ENCODE assay signal across 28 mouse cellular contexts in genomic region chr12:41275361-41275760, GRCm38 (mm10).
DNase-seq lines count a peak whose midpoint lies in the region; ATAC-seq and TF ChIP-seq lines count a peak whose summit lies in the region.
"Had no signal": no experiment of that assay in that cellular context is flagged by ENCODE, and none has a peak within 500 bp of the region (broad histone marks: within the 10 kb centered on the region; RNA-seq: fewer than 3 reads in every experiment).

No protein-coding gene starts in this region.

- H3K4me1 ChIP-seq in heart, embryonic 15.5 days (replicated peaks): peaks cover 10% of the 10 kb centered on the region; the same call in 1 of the 2 replicates
- no peaks in the 10 kb centered on the region for H3K4me1 ChIP-seq in heart, embryonic 11.5 days (ENCODE audit: control insufficient read depth, insufficient read depth, low read length)
- H3K4me1 ChIP-seq in limb, embryonic 14.5 days (ENCODE audit: control insufficient read depth, insufficient read depth, low read length): no peaks in the 10 kb centered on the region
- H3K4me1 ChIP-seq in limb, embryonic 10.5 days: no peaks in the 10 kb centered on the region
- no peaks in the 10 kb centered on the region for H3K4me1 ChIP-seq in midbrain, embryonic 14.5 days (ENCODE audit: control insufficient read depth, insufficient read depth, low read length)
- H3K4me1 ChIP-seq in midbrain, embryonic 16.5 days (ENCODE audit: control insufficient read depth, insufficient read depth, low read length): no peaks in the 10 kb centered on the region
- H3K4me1 ChIP-seq in intestine, embryonic 16.5 days (ENCODE audit: control insufficient read depth, insufficient read depth, low read length): no peaks in the 10 kb centered on the region
- H3K4me1 ChIP-seq: forebrain, embryonic 13.5 days; hindbrain, embryonic 15.5 days; limb, embryonic 12.5 days; midbrain, embryonic 12.5 days; neural tube, embryonic 15.5 days; stomach, embryonic 15.5 days had no signal

- H3K9ac ChIP-seq in heart, embryonic 15.5 days: no peak overlapping the region
- H3K9ac ChIP-seq in heart, embryonic 11.5 days (ENCODE audit: low read depth, low read length): no peak overlapping the region
- H3K9ac ChIP-seq in limb, embryonic 14.5 days (ENCODE audit: low read depth, low read length, severe bottlenecking): no peak overlapping the region
- no peak overlapping the region for H3K9ac ChIP-seq in midbrain, embryonic 14.5 days (replicated peaks; ENCODE audit: low read length)
- H3K9ac ChIP-seq in midbrain, embryonic 16.5 days (ENCODE audit: low read depth, low read length): no peak overlapping the region
- no peak overlapping the region for H3K9ac ChIP-seq in intestine, embryonic 16.5 days (ENCODE audit: low read depth, low read length)
- H3K9ac ChIP-seq: forebrain, embryonic 13.5 days; hindbrain, embryonic 15.5 days; limb, embryonic 12.5 days; midbrain, embryonic 12.5 days; neural tube, embryonic 15.5 days; stomach, embryonic 15.5 days had no signal

- peak overlapping the region; percentile 38; the same call in 1 of the 2 replicates for H3K27ac ChIP-seq in heart, embryonic 15.5 days
- H3K27ac ChIP-seq in heart, embryonic 11.5 days (ENCODE audit: low read depth, low read length): no peak overlapping the region
- no peak overlapping the region for H3K27ac ChIP-seq in limb, embryonic 14.5 days (replicated peaks; ENCODE audit: low read depth, low read length)
- no peak overlapping the region for H3K27ac ChIP-seq in limb, embryonic 10.5 days
- H3K27ac ChIP-seq in midbrain, embryonic 14.5 days (replicated peaks; ENCODE audit: low read depth, low read length): no peak overlapping the region
- H3K27ac ChIP-seq in midbrain, embryonic 16.5 days (ENCODE audit: low read length): no peak overlapping the region
- no peak overlapping the region for H3K27ac ChIP-seq in intestine, embryonic 16.5 days (ENCODE audit: low read length)
- H3K27ac ChIP-seq: forebrain, embryonic 13.5 days; gastrocnemius, adult 2 months; hindbrain, embryonic 15.5 days; limb, embryonic 12.5 days; midbrain, embryonic 12.5 days; neural tube, embryonic 15.5 days; stomach, embryonic 15.5 days had no signal

- DNase-seq in limb, embryonic 14.5 days (ENCODE audit: low spot score): peak; percentile 54
- DNase-seq in limb, embryonic 10.5 days (ENCODE audit: low spot score): no peak
- DNase-seq in midbrain, embryonic 14.5 days: peak; percentile 15
- DNase-seq: adrenal gland, postnatal 25 days; cerebellum, adult 2 months; gastrocnemius, adult 2 months; gastrocnemius, postnatal 36 days; heart, adult 18-20 months; heart, postnatal 36 days; kidney, adult 18-20 months; kidney, postnatal 4 days; layer of hippocampus, adult 9-11 months; retina, postnatal 1 day; right cerebral cortex, postnatal 14 days; thymus, postnatal 14 days had no signal

- H3K9me3 ChIP-seq in heart, embryonic 15.5 days (replicated peaks): no peaks in the 10 kb centered on the region
- H3K9me3 ChIP-seq in heart, embryonic 11.5 days (replicated peaks; ENCODE audit: control insufficient read depth, low read length): no peaks in the 10 kb centered on the region
- H3K9me3 ChIP-seq in limb, embryonic 14.5 days (ENCODE audit: control insufficient read depth, low read length): no peaks in the 10 kb centered on the region
- H3K9me3 ChIP-seq in limb, embryonic 10.5 days (replicated peaks): no peaks in the 10 kb centered on the region
- no peaks in the 10 kb centered on the region for H3K9me3 ChIP-seq in midbrain, embryonic 14.5 days (ENCODE audit: control insufficient read depth, low read length)
- no peaks in the 10 kb centered on the region for H3K9me3 ChIP-seq in midbrain, embryonic 16.5 days (replicated peaks; ENCODE audit: control insufficient read depth, low read length, poor library complexity, severe bottlenecking)
- H3K9me3 ChIP-seq in intestine, embryonic 16.5 days (ENCODE audit: control insufficient read depth, low read length): no peaks in the 10 kb centered on the region
- H3K9me3 ChIP-seq: forebrain, embryonic 13.5 days; hindbrain, embryonic 15.5 days; midbrain, embryonic 12.5 days; neural tube, embryonic 15.5 days; stomach, embryonic 15.5 days had no signal

- WGBS in heart, embryonic 15.5 days: 8% methylated on average over 3 of the region's 3 CpGs
- 33% methylated on average over 3 of the region's 3 CpGs for WGBS in heart, embryonic 11.5 days (ENCODE audit: insufficient replicate concordance)
- 41% methylated on average over 3 of the region's 3 CpGs for WGBS in limb, embryonic 14.5 days
- WGBS in limb, embryonic 10.5 days: 90% methylated on average over 3 of the region's 3 CpGs
- WGBS in midbrain, embryonic 14.5 days: 53% methylated on average over 3 of the region's 3 CpGs
- 55% methylated on average over 3 of the region's 3 CpGs for WGBS in midbrain, embryonic 16.5 days
- WGBS in intestine, embryonic 16.5 days: 38% methylated on average over 3 of the region's 3 CpGs

- no peaks in the 10 kb centered on the region for H3K36me3 ChIP-seq in heart, embryonic 15.5 days
- no peaks in the 10 kb centered on the region for H3K36me3 ChIP-seq in heart, embryonic 11.5 days (ENCODE audit: control insufficient read depth, insufficient read depth, low read length)
- H3K36me3 ChIP-seq in limb, embryonic 14.5 days (ENCODE audit: control insufficient read depth, insufficient read depth, low read length): no peaks in the 10 kb centered on the region
- no peaks in the 10 kb centered on the region for H3K36me3 ChIP-seq in limb, embryonic 10.5 days
- no peaks in the 10 kb centered on the region for H3K36me3 ChIP-seq in midbrain, embryonic 14.5 days (ENCODE audit: control insufficient read depth, insufficient read depth, low read length)
- no peaks in the 10 kb centered on the region for H3K36me3 ChIP-seq in midbrain, embryonic 16.5 days (ENCODE audit: control insufficient read depth, insufficient read depth, low read length)
- H3K36me3 ChIP-seq in intestine, embryonic 16.5 days (ENCODE audit: control insufficient read depth, insufficient read depth, low read length): no peaks in the 10 kb centered on the region
- H3K36me3 ChIP-seq: hindbrain, embryonic 15.5 days; limb, embryonic 12.5 days; midbrain, embryonic 12.5 days; neural tube, embryonic 15.5 days; stomach, embryonic 15.5 days had no signal

- no peaks in the 10 kb centered on the region for H3K27me3 ChIP-seq in heart, embryonic 15.5 days
- no peaks in the 10 kb centered on the region for H3K27me3 ChIP-seq in heart, embryonic 11.5 days (ENCODE audit: control insufficient read depth, insufficient read depth, low read length)
- H3K27me3 ChIP-seq in limb, embryonic 14.5 days (ENCODE audit: control insufficient read depth, insufficient read depth, low read length): no peaks in the 10 kb centered on the region
- H3K27me3 ChIP-seq in limb, embryonic 10.5 days (ENCODE audit: low read depth, poor library complexity, severe bottlenecking): no peaks in the 10 kb centered on the region
- H3K27me3 ChIP-seq in midbrain, embryonic 14.5 days (ENCODE audit: control insufficient read depth, insufficient read depth, low read length): no peaks in the 10 kb centered on the region
- H3K27me3 ChIP-seq in midbrain, embryonic 16.5 days (ENCODE audit: control insufficient read depth, insufficient read depth, low read depth, low read length): no peaks in the 10 kb centered on the region
- H3K27me3 ChIP-seq in intestine, embryonic 16.5 days (replicated peaks; ENCODE audit: control insufficient read depth, insufficient read depth, low read length): no peaks in the 10 kb centered on the region
- H3K27me3 ChIP-seq: forebrain, embryonic 13.5 days; hindbrain, embryonic 15.5 days; limb, embryonic 12.5 days; midbrain, embryonic 12.5 days; neural tube, embryonic 15.5 days; stomach, embryonic 15.5 days had no signal

- no peak for TF ChIP-seq POLR2A in limb, embryonic 14.5 days (IDR thresholded peaks at IDR 0.05; ENCODE audit: borderline replicate concordance, extremely low read depth, insufficient read depth, insufficient read length)

- no peak overlapping the region for H3K4me3 ChIP-seq in heart, embryonic 15.5 days
- no peak overlapping the region for H3K4me3 ChIP-seq in heart, embryonic 11.5 days (ENCODE audit: low read depth, low read length)
- no peak overlapping the region for H3K4me3 ChIP-seq in limb, embryonic 14.5 days (replicated peaks; ENCODE audit: low read length)
- no peak overlapping the region for H3K4me3 ChIP-seq in limb, embryonic 10.5 days
- H3K4me3 ChIP-seq in midbrain, embryonic 14.5 days (replicated peaks; ENCODE audit: low read depth, low read length): no peak overlapping the region
- no peak overlapping the region for H3K4me3 ChIP-seq in midbrain, embryonic 16.5 days (ENCODE audit: low read depth, low read length)
- no peak overlapping the region for H3K4me3 ChIP-seq in intestine, embryonic 16.5 days (ENCODE audit: low read length)
- H3K4me3 ChIP-seq: forebrain, embryonic 13.5 days; gastrocnemius, adult 2 months; hindbrain, embryonic 15.5 days; limb, embryonic 12.5 days; midbrain, embryonic 12.5 days; neural tube, embryonic 15.5 days; stomach, embryonic 15.5 days had no signal

- H3K4me2 ChIP-seq in heart, embryonic 15.5 days: no peak overlapping the region
- H3K4me2 ChIP-seq in heart, embryonic 11.5 days: no peak overlapping the region
- H3K4me2 ChIP-seq in limb, embryonic 14.5 days (replicated peaks; ENCODE audit: low read depth, low read length, severe bottlenecking): no peak overlapping the region
- no peak overlapping the region for H3K4me2 ChIP-seq in midbrain, embryonic 14.5 days (ENCODE audit: low read length)
- no peak overlapping the region for H3K4me2 ChIP-seq in midbrain, embryonic 16.5 days (ENCODE audit: low read length)
- H3K4me2 ChIP-seq in intestine, embryonic 16.5 days (ENCODE audit: low read depth, low read length): no peak overlapping the region
- H3K4me2 ChIP-seq: forebrain, embryonic 13.5 days; hindbrain, embryonic 15.5 days; limb, embryonic 12.5 days; liver, embryonic 11.5 days; midbrain, embryonic 12.5 days; neural tube, embryonic 15.5 days; stomach, embryonic 15.5 days had no signal

- no peak for ATAC-seq in heart, embryonic 15.5 days (replicated peaks; ENCODE audit: insufficient number of reproducible peaks, insufficient read depth, low FRiP score, low read depth)
- ATAC-seq in heart, embryonic 11.5 days (replicated peaks; ENCODE audit: insufficient number of reproducible peaks, low FRiP score, low TSS enrichment): no peak
- ATAC-seq in limb, embryonic 14.5 days (ENCODE audit: low FRiP score, low read depth): peak; percentile 50; the same call in 1 of the 2 replicates
- ATAC-seq in midbrain, embryonic 14.5 days (ENCODE audit: low FRiP score, low TSS enrichment): no peak
- no peak for ATAC-seq in midbrain, embryonic 16.5 days
- no peak for ATAC-seq in intestine, embryonic 16.5 days
- ATAC-seq: CD4-positive, CD25-positive, alpha-beta regulatory T cell, adult 4 months; forebrain, embryonic 13.5 days; inflammation-experienced regulatory T-cells, adult 6 months had no signal
